Mouse (Mus musculus) spleen, postnatal 14 days (tissue): ENCODE measurements around the gene Prkag1.

Experiments
- DNase-seq, 2 experiments: peaks; one replicate each; pipeline ENCODE4 v3.0.0; 2021 to 2022; ENCODE audit warnings: low spot score in 2 of 2

Gene Prkag1

GRCm38 (mm10) chr15:98771813-98772425, 59.4 kb downstream of the Prkag1 start:
- no peak for DNase-seq

- no peak for DNase-seq
Observed at GRCm38 (mm10) chr15:98768259-98768658, 63.1 kb downstream of the Prkag1 start.

- DNase-seq = no peak
Observed at GRCm38 (mm10) chr15:98765929-98766328, 65.4 kb downstream of the Prkag1 start.
